Mouse (Mus musculus) lung, embryonic 15.5 days (tissue): ENCODE data around the gene Rhoc. TPM values are rescaled to one million over a fixed set of nuclear protein-coding genes. Genes with fewer than 3 reads are reported as not detected.

ENCODE experiments used
- ATAC-seq: fragments of 200-750 bp; cut with Nextera tagmentation; 2 replicates; pipeline ENCODE4 v1.8.0; 2017; ENCODE audit warnings: moderate number of reproducible peaks, borderline replicate concordance; ENCODE audit not compliant: low FRiP score, low TSS enrichment; ENCODE audit errors: extremely low read depth
- H3K27ac ChIP-seq: fragments of 300-500 bp; sonication (generic); 2 replicates; pipeline ENCODE4 v1.5.1; 2015; ENCODE audit warnings: moderate library complexity, mild to moderate bottlenecking, inconsistent platforms
- H3K27me3 ChIP-seq: fragments of 300-500 bp; sonication (generic); 2 replicates; pipeline ENCODE4 v1.6.1; 2015; ENCODE audit warnings: inconsistent platforms
- H3K36me3 ChIP-seq: fragments of 300-500 bp; sonication (generic); 2 replicates; pipeline ENCODE4 v1.6.1; 2015; ENCODE audit warnings: inconsistent platforms
- H3K4me1 ChIP-seq: fragments of 300-500 bp; sonication (generic); 2 replicates; pipeline ENCODE4 v1.6.1; 2015; ENCODE audit warnings: inconsistent platforms
- H3K4me2 ChIP-seq: fragments of 300-500 bp; sonication (generic); 2 replicates; pipeline ENCODE4 v1.6.1; 2015; ENCODE audit warnings: inconsistent platforms, mild to moderate bottlenecking, moderate library complexity
- H3K4me3 ChIP-seq: fragments of 300-500 bp; sonication (generic); 2 replicates; pipeline ENCODE4 v1.5.1; 2015; ENCODE audit warnings: mild to moderate bottlenecking, inconsistent platforms
- H3K9ac ChIP-seq: fragments of 300-500 bp; sonication (generic); 2 replicates; pipeline ENCODE4 v1.6.1; 2015; ENCODE audit warnings: inconsistent platforms
- H3K9me3 ChIP-seq: fragments of 300-500 bp; sonication (generic); 2 replicates; pipeline ENCODE4 v1.6.1; 2016; ENCODE audit warnings: inconsistent platforms
- WGBS: fragments of 180-500 bp; shearing (Covaris S2); methylation state at CpG from one replicate; pipeline ENCODE4 v1.1.7; 2015; 5-methylcytosine and 5-hydroxymethylcytosine counted together
- polyA plus RNA-seq: library from polyadenylated mRNA; unstranded; fragments of >200 nt; fragmentation: Nextera tagmentation; extraction: Ambion mirVana; gene quantifications from 2 replicates; pipeline ENCODE4 v1.2.1, GENCODE M21; 2015

The Rhoc gene
- polyA plus RNA-seq, 1 experiment from 2014 or later, result 151 TPM

- Histone ChIP-seq H3K4me2 (peak overlapping the region; percentile 73), H3K4me3 (peak overlapping the region; percentile 79), H3K4me1 (peaks cover 45% of the 10 kb centered on the region), H3K27ac (peak overlapping the region; percentile 87), H3K36me3 (peaks cover 14% of the 10 kb centered on the region), H3K27me3 (peaks cover 2% of the 10 kb centered on the region; the same call in 1 of the 2 replicates), H3K9ac (peak overlapping the region; percentile 79), H3K9me3 (no peaks in the 10 kb centered on the region)
- ATAC-seq, result peak; percentile 93
- under 1% methylated on average over 38 of the region's 52 CpGs for WGBS
These were observed 561 bp downstream of the Rhoc start for GRCm38 (mm10) chr3:104788561-104789311.

GRCm38 (mm10) chr3:104789312-104789605 lies 1.1 kb downstream of the Rhoc start:
- ATAC-seq, result peak; percentile 19; the same call in 1 of the 2 replicates
- peak overlapping the region; percentile 79 for H3K9ac ChIP-seq
- H3K4me2 ChIP-seq, result peak overlapping the region; percentile 73
- H3K36me3 ChIP-seq, result peaks cover 14% of the 10 kb centered on the region
- H3K9me3 ChIP-seq, result no peaks in the 10 kb centered on the region
- 3% methylated on average over 10 of the region's 10 CpGs for WGBS
- peak overlapping the region; percentile 79 for H3K4me3 ChIP-seq
- peaks cover 51% of the 10 kb centered on the region for H3K4me1 ChIP-seq
- H3K27me3 ChIP-seq, result no peaks in the 10 kb centered on the region
- peak overlapping the region; percentile 87 for H3K27ac ChIP-seq

DNA sequence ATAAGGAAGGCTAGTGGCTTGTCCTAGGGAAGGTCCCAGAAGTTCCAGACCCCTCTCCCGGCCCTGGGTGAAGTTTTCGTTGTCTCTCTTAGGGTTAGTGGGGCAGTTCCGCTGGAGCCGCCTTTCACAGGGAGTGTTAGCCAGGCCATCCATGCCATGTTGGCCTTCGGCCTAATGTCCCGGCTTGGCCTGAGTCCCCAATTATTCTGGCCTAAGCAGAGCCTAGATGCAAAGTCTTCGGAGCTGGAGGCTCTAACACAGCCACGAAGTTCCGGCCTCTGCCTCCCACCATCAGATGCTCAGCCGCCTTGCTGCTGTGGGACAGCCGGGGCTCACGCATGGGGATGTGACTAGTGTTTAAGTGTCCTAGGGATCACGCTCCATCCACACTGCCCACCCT lies 1.6 kb downstream of the Rhoc start:
- Histone ChIP-seq H3K27ac (peak overlapping the region; percentile 87), H3K9me3 (no peaks in the 10 kb centered on the region), H3K9ac (peak overlapping the region; percentile 79), H3K36me3 (peaks cover 14% of the 10 kb centered on the region), H3K4me2 (peak overlapping the region; percentile 73), H3K4me1 (peaks cover 56% of the 10 kb centered on the region), H3K27me3 (no peaks in the 10 kb centered on the region), H3K4me3 (peak overlapping the region; percentile 79)
- WGBS, result 25% methylated on average over 13 of the region's 13 CpGs
- ATAC-seq, result no peak

GRCm38 (mm10) chr3:104790401-104790937 lies 2.3 kb downstream of the Rhoc start:
- Histone ChIP-seq H3K27ac (peak overlapping the region; percentile 87), H3K9ac (peak overlapping the region; percentile 79), H3K4me1 (peaks cover 63% of the 10 kb centered on the region), H3K9me3 (no peaks in the 10 kb centered on the region), H3K4me3 (peak overlapping the region; percentile 79), H3K36me3 (peaks cover 16% of the 10 kb centered on the region), H3K27me3 (no peaks in the 10 kb centered on the region), H3K4me2 (peak overlapping the region; percentile 73)
- ATAC-seq, result no peak
- 12% methylated on average over 6 of the region's 6 CpGs for WGBS

DNA sequence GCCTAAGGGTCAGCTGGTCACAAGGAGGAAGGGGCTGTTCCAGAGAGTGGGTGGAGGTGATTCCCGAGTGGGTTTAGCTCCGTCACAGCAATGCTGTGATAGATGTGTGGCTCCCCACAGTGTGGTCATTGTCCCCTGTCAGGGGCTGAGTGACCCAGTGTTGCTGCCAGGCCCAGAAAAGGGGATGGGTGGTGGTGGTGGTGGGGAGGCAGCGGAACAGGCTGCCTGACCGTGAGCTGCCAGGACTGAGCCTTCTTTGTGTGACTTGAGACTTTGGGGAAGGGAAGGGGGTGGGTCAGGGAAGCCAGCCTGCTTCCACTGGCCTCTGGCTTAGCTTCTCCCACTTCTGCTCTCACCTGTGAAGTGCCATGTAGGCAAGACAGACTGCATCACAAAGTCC lies 2.8 kb downstream of the Rhoc start:
- H3K36me3 ChIP-seq, result peaks cover 21% of the 10 kb centered on the region
- H3K4me3 ChIP-seq, result peak overlapping the region; percentile 79
- WGBS, result 23% methylated on average over 4 of the region's 4 CpGs
- H3K27ac ChIP-seq, result peak overlapping the region; percentile 87
- no peak for ATAC-seq
- peak overlapping the region; percentile 79 for H3K9ac ChIP-seq
- H3K4me2 ChIP-seq, result peak overlapping the region; percentile 73
- no peaks in the 10 kb centered on the region for H3K27me3 ChIP-seq
- peaks cover 68% of the 10 kb centered on the region for H3K4me1 ChIP-seq
- no peaks in the 10 kb centered on the region for H3K9me3 ChIP-seq

DNA sequence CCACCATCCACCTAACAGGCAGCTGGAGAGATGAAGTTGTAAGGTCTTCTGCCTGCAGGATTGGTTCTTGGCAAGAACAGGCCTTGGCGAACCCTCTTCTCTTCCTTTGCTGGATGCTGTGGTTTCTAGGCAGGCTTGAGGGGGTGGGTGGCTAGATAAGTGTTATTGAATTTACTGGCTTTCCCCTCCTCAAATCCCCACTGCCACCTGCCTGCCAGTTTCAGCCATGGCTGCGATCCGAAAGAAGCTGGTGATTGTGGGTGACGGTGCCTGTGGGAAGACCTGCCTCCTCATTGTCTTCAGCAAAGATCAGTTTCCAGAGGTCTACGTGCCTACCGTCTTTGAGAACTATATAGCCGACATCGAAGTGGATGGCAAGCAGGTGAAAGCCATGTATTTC lies 3.5 kb downstream of the Rhoc start:
- Histone ChIP-seq H3K4me1 (peaks cover 75% of the 10 kb centered on the region), H3K27me3 (no peaks in the 10 kb centered on the region), H3K9ac (no peak overlapping the region), H3K27ac (no peak overlapping the region), H3K4me3 (no peak overlapping the region), H3K9me3 (no peaks in the 10 kb centered on the region), H3K4me2 (no peak overlapping the region), H3K36me3 (peaks cover 27% of the 10 kb centered on the region)
- no peak for ATAC-seq
- whole genome bisulfite sequencing, result 90% methylated on average over 8 of the region's 8 CpGs

- Histone ChIP-seq H3K36me3 (peaks cover 36% of the 10 kb centered on the region), H3K9me3 (no peaks in the 10 kb centered on the region), H3K4me2 (no peak overlapping the region), H3K4me1 (peaks cover 77% of the 10 kb centered on the region), H3K27ac (no peak overlapping the region), H3K27me3 (no peaks in the 10 kb centered on the region), H3K9ac (no peak overlapping the region; the same call in 1 of the 2 replicates), H3K4me3 (no peak overlapping the region)
- ATAC-seq, result no peak
- 56% methylated on average over 15 of the region's 15 CpGs for WGBS
These were observed 4.4 kb downstream of the Rhoc start for GRCm38 (mm10) chr3:104792360-104793270.

- Histone ChIP-seq H3K27ac (peak overlapping the region; percentile 90), H3K9me3 (no peaks in the 10 kb centered on the region), H3K4me2 (peak overlapping the region; percentile 31), H3K4me1 (peaks cover 70% of the 10 kb centered on the region), H3K9ac (no peak overlapping the region), H3K4me3 (no peak overlapping the region), H3K27me3 (no peaks in the 10 kb centered on the region), H3K36me3 (peaks cover 44% of the 10 kb centered on the region)
- peak; percentile 93 for ATAC-seq
- 23% methylated on average over 20 of the region's 20 CpGs for WGBS
These were observed 6.0 kb downstream of the Rhoc start for GRCm38 (mm10) chr3:104793871-104794828.

DNA sequence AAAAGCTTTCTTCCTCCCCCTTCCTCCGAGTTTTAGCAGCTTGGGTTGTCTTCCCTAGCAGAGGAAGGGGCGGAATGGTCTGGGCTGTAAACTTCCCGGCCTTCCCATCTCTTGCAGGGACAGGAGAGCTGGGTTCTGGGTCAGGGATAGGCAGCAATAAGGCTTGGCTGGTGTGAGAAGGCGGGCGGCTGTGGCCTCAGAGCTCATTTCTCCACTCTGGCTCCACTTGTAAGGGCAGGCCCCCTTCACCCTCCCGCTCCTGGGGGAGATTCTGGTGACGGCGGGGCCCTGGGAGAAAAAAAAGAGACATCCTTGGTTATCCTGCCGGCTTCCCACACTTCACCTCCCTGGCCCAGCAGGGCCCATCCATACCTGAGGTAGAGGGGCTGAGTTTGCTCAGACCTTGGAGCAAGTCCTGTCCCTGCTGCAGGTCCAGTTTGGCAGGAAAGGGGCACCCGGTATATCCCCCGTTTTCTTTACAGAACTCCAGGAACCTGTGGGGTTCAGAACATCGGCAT lies 6.8 kb downstream of the Rhoc start:
- Histone ChIP-seq H3K9me3 (no peaks in the 10 kb centered on the region), H3K4me3 (no peak overlapping the region), H3K4me1 (peaks cover 67% of the 10 kb centered on the region), H3K27ac (peak overlapping the region; percentile 90), H3K4me2 (peak overlapping the region; percentile 22; the same call in 1 of the 2 replicates), H3K27me3 (no peaks in the 10 kb centered on the region), H3K9ac (0 out of 2 replicates have a peak overlapping the region, but pooled peaks have one; percentile 1), H3K36me3 (peaks cover 52% of the 10 kb centered on the region)
- 0 out of 2 replicates have a peak, but pooled peaks have one; percentile 4 for ATAC-seq
- 32% methylated on average over 12 of the region's 12 CpGs for WGBS

GRCm38 (mm10) chr3:104795661-104796340 lies 7.6 kb downstream of the Rhoc start:
- H3K9me3 ChIP-seq, result no peaks in the 10 kb centered on the region
- H3K27me3 ChIP-seq, result no peaks in the 10 kb centered on the region
- no peak overlapping the region for H3K4me2 ChIP-seq
- WGBS, result 61% methylated on average over 15 of the region's 15 CpGs
- peaks cover 60% of the 10 kb centered on the region for H3K36me3 ChIP-seq
- no peak overlapping the region for H3K9ac ChIP-seq
- no peak overlapping the region for H3K4me3 ChIP-seq
- H3K27ac ChIP-seq, result peak overlapping the region; percentile 90
- ATAC-seq, result no peak
- peaks cover 59% of the 10 kb centered on the region for H3K4me1 ChIP-seq
